ENCODE assay signal across 8 mouse cellular contexts in genomic region chr8:90828181-90828986, GRCm38 (mm10). TPM values are rescaled to one million over a fixed set of nuclear protein-coding genes. Genes with fewer than 3 reads are reported as not detected.
DNase-seq lines count a peak whose midpoint lies in the region; ATAC-seq lines count a peak whose summit lies in the region.

Chd9 (plus strand) TSS chr8:90828352.

- peaks cover 44% of the 10 kb centered on the region for H3K4me1 ChIP-seq in megakaryocyte, embryonic 14.5 days

- no peaks in the 10 kb centered on the region for H3K9me3 ChIP-seq in megakaryocyte, embryonic 14.5 days

- no peaks in the 10 kb centered on the region for H3K36me3 ChIP-seq in megakaryocyte, embryonic 14.5 days (replicated peaks; ENCODE audit: low read length)

- no peaks in the 10 kb centered on the region for H3K27me3 ChIP-seq in megakaryocyte, embryonic 14.5 days (replicated peaks)

- ATAC-seq in common myeloid progenitor, adult 5-6 weeks (replicated peaks; ENCODE audit: low read depth, poor library complexity, severe bottlenecking): peak; percentile 96

- DNase-seq in ZHBTc4 (ENCODE audit: low read depth, low spot score): peak; percentile 97
- DNase-seq in gastrocnemius, adult 8-10 months (ENCODE audit: low spot score in 2 of 2): peak; percentile 89 to 90
- peak; percentile 72 for DNase-seq in hindlimb bud, embryonic 11.5 days (ENCODE audit: extremely low spot score, low read depth, low spot score)
- peak; percentile 89 to 91 for DNase-seq in left cerebral cortex, adult 8-10 months (ENCODE audit: low spot score in 2 of 2)
- DNase-seq in right cerebral cortex, postnatal 10 days (ENCODE audit: low spot score in 2 of 2): peak; percentile 96 to 97
- peak; percentile 98 for DNase-seq in urinary bladder, postnatal 25 days (ENCODE audit: low spot score)

- H3K4me3 ChIP-seq in megakaryocyte, embryonic 14.5 days (replicated peaks): peak within 1 kb of the TSS; percentile 95

RNA-seq across cellular contexts. Expression of gene Chd9, which starts in this region (rescaled TPM):
- 57.2 and 83.1 TPM in 2 replicates for total RNA-seq in common myeloid progenitor, adult 5-6 weeks (2017)
- 10 to 100 TPM; 23.6 to 35.7 (median 27.6) TPM for total RNA-seq in gastrocnemius, adult 8-10 months (2022)
- total RNA-seq in left cerebral cortex, adult 8-10 months (2022): 100 to 1,000 TPM; 169 to 194 (median 186) TPM
- 0.17 and 0.65 TPM in 2 replicates for polyA plus RNA-seq in megakaryocyte, embryonic 14.5 days (2012; ENCODE audit: insufficient read depth, low replicate concordance)

Comparison
In these comparisons a context has a peak if more than half of its experiments do, and no peak if none do; other contexts are left out.
1. Peak in every context shown above with its lines: DNase-seq, ATAC-seq and H3K4me3 ChIP-seq.